Mouse (Mus musculus) frontal cortex, adult (tissue): ENCODE measurements around the gene Gm17728.
"Not testable (repeated sequence)": the region's sequence is repeated elsewhere in the genome, so short reads cannot be mapped to it uniquely, and the experiment has no call there.

Experiments used
- ATAC-seq: cut with Nextera tagmentation; 2 replicates; pipeline ENCODE4 v1.9.2; 2017; ENCODE audit warnings: mild to moderate bottlenecking, moderate library complexity, mixed read lengths; ENCODE audit not compliant: low TSS enrichment

Gene Gm17728

GRCm38 (mm10) chr17:9421760-9422159 lies at the start of gene Gm17728:
Gene Gm17728, plus strand, starts transcription at chr17:9422060.
- ATAC-seq: not testable (repeated sequence)

GRCm38 (mm10) chr17:9397493-9397892 lies 24.4 kb upstream of the Gm17728 start:
- no peak for ATAC-seq

GRCm38 (mm10) chr17:9398551-9398950 lies 23.3 kb upstream of the Gm17728 start:
- ATAC-seq: no peak

GRCm38 (mm10) chr17:9403991-9404390 lies 17.9 kb upstream of the Gm17728 start:
- no peak for ATAC-seq

- ATAC-seq: no peak; the same call in 1 of the 2 replicates
Measured at GRCm38 (mm10) chr17:9407640-9408039, 14.2 kb upstream of the Gm17728 start.

- ATAC-seq: no peak
Measured at GRCm38 (mm10) chr17:9419016-9419415, 2.8 kb upstream of the Gm17728 start.

GRCm38 (mm10) chr17:9428374-9428994 lies 6.6 kb downstream of the Gm17728 start:
- no peak for ATAC-seq

- no peak for ATAC-seq
Measured at GRCm38 (mm10) chr17:9439997-9440655, 18.3 kb downstream of the Gm17728 start.

- no peak for ATAC-seq
Measured at GRCm38 (mm10) chr17:9456406-9456805, 34.5 kb downstream of the Gm17728 start.

- ATAC-seq: no peak
Measured at GRCm38 (mm10) chr17:9460904-9461303, 39.0 kb downstream of the Gm17728 start.
